In the genomic region with DNA sequence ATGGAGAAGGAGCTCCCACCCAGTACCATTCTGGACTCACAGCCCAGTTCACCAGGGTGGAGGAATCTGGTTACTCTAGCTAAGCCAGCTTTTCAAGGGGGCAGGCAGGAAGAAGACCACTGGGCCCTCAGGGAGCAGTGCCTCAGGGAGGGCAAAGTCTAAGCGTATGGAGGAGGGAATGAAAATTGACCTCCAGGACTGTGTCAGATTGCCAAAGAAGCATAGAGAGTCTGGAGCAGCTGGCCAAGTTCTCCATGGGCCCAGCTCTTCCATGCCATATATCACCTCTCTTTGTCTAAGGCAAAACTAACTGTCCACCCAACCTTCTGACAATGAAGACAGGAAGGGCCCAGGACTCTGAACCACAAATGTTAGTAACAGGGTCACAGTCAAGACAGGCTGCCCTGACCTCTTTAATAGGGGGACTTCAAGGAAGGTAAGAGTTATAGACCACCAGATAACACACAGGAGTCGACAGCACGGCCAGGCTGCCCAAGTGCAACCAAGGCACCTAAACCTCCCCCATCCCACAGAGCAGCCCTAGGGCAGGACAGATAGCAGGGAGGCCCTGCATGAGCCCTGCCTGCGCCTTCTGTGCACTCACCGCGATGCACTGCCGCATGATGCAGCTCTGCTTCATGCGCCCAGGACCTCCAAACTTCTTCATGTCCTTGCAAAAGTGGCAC, we compare ENCODE assay signal across 20 mouse cellular contexts. TPM values are rescaled to one million over a fixed set of nuclear protein-coding genes. Genes with fewer than 3 reads are reported as not detected.
DNase-seq lines count a peak whose midpoint lies in the region; ATAC-seq lines count a peak whose summit lies in the region.
"Had no signal": no experiment of that assay in that cellular context is flagged by ENCODE, and none has a peak within 500 bp of the region (broad histone marks: within the 10 kb centered on the region; RNA-seq: fewer than 3 reads in every experiment).

No protein-coding gene starts in this region.

- DNase-seq in kidney, adult 11 months = peak; percentile 29
- DNase-seq in kidney, postnatal 10 days = no peak
- DNase-seq in kidney, adult 9 months = peak; percentile 68
- peak; percentile 7 for DNase-seq in mesoderm, embryonic 11.5 days (ENCODE audit: low read depth, low spot score)
- DNase-seq in cerebellum, postnatal 14 days = no peak
- DNase-seq in frontal cortex, postnatal 14 days (ENCODE audit: low spot score in 2 of 2) = no peak
- DNase-seq: adrenal gland, postnatal 36 days; embryo, embryonic 11 days; lung, adult 18-20 months; lung, postnatal 4 days; right cerebral cortex, adult 18-20 months had no signal

- H3K36me3 ChIP-seq in embryonic facial prominence, embryonic 12.5 days = peaks cover 12% of the 10 kb centered on the region
- H3K36me3 ChIP-seq: heart, embryonic 15.5 days had no signal

- 84% methylated on average over 8 of the region's 8 CpGs for WGBS in embryonic facial prominence, embryonic 12.5 days

- ATAC-seq in embryonic facial prominence, embryonic 12.5 days (ENCODE audit: insufficient number of reproducible peaks, insufficient read depth, low FRiP score, low TSS enrichment) = no peak
- ATAC-seq: forebrain, embryonic 14.5 days; midbrain, embryonic 13.5 days had no signal

- H3K27ac ChIP-seq in embryonic facial prominence, embryonic 12.5 days = no peak overlapping the region
- H3K27ac ChIP-seq: heart, embryonic 15.5 days; hindbrain, embryonic 13.5 days; limb, embryonic 15.5 days; midbrain, embryonic 13.5 days had no signal

- H3K4me2 ChIP-seq in embryonic facial prominence, embryonic 12.5 days (replicated peaks) = no peak overlapping the region
- H3K4me2 ChIP-seq: heart, embryonic 15.5 days; hindbrain, embryonic 13.5 days; limb, embryonic 15.5 days; midbrain, embryonic 13.5 days had no signal

- no peaks in the 10 kb centered on the region for H3K9me3 ChIP-seq in embryonic facial prominence, embryonic 12.5 days
- H3K9me3 ChIP-seq: G1E; heart, embryonic 15.5 days; hindbrain, embryonic 13.5 days; limb, embryonic 15.5 days; midbrain, embryonic 13.5 days had no signal

- peak overlapping the region; percentile 17; the same call in 1 of the 2 replicates for H3K9ac ChIP-seq in embryonic facial prominence, embryonic 12.5 days
- H3K9ac ChIP-seq: heart, embryonic 15.5 days; hindbrain, embryonic 13.5 days; limb, embryonic 15.5 days; midbrain, embryonic 13.5 days had no signal

- H3K4me3 ChIP-seq in embryonic facial prominence, embryonic 12.5 days = no peak overlapping the region
- H3K4me3 ChIP-seq: erythroblast, embryonic 14.5 days; heart, embryonic 15.5 days; hindbrain, embryonic 13.5 days; limb, embryonic 15.5 days; midbrain, embryonic 13.5 days; myocyte had no signal

- no peaks in the 10 kb centered on the region for H3K27me3 ChIP-seq in embryonic facial prominence, embryonic 12.5 days
- H3K27me3 ChIP-seq: heart, embryonic 15.5 days; hindbrain, embryonic 13.5 days; limb, embryonic 15.5 days; midbrain, embryonic 13.5 days had no signal

- H3K4me1 ChIP-seq in embryonic facial prominence, embryonic 12.5 days = peaks cover 4% of the 10 kb centered on the region; the same call in 1 of the 2 replicates

RNA-seq across cellular contexts. Expression of gene Rnf34, which starts 38.2 kb away (rescaled TPM):
- polyA plus RNA-seq in embryonic facial prominence, embryonic 12.5 days (2016; fragmentation: Nextera tagmentation; extraction: Ambion mirVana) = 36.7 and 40.7 TPM in 2 replicates

Comparison
In these comparisons a context has a peak if more than half of its experiments do, and no peak if none do; other contexts are left out.
1. DNase-seq: peak in kidney, adult 11 months (single experiment), kidney, adult 9 months (single experiment) and mesoderm, embryonic 11.5 days (single experiment); none in kidney, postnatal 10 days (single experiment), cerebellum, postnatal 14 days (0 of 2) and frontal cortex, postnatal 14 days (0 of 2).